Mouse (Mus musculus) heart, postnatal 0 days (tissue): ENCODE measurements around the gene Gm2016.
"Not testable (repeated sequence)": the region's sequence is repeated elsewhere in the genome, so short reads cannot be mapped to it uniquely, and the experiment has no call there.

Experiments used
- CTCF ChIP-seq: IDR thresholded peaks from 2 replicates; pipeline ENCODE4 v1.5.1; 2016; ENCODE audit warnings: antibody characterized with exemption, control low read depth, low read depth
- EP300 ChIP-seq: IDR thresholded peaks from 2 replicates; pipeline ENCODE4 v1.6.1; 2016; ENCODE audit warnings: antibody characterized with exemption, low read depth

DNA sequence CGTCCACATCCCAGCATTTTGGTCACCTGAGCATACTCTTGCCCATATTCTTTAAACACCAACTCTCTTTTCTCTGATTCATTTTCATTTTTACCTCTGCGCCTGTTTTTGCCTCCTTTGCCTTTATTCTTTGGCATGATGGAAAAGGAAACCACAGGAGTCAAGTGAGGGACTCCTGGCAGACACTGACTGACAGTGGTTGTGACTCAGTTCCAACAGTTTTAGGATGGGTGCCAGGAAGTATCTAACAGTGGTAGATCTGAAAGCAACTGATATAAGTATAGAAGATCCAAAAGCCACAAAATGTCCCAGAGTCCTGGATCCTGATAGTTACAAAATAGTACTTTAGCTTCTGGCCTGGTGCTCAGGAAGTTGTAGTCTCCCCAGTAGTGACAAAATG lies 45.8 kb downstream of the Gm2016 start, which contains the start of gene Gm2035:
- TF ChIP-seq CTCF, EP300: not testable (repeated sequence)
